Mouse (Mus musculus): ENCODE data around the gene 2610318N02Rik. TPM values are rescaled to one million over a fixed set of nuclear protein-coding genes. Genes with fewer than 3 reads are reported as not detected.
"Not testable (repeated sequence)": the region's sequence is repeated elsewhere in the genome, so short reads cannot be mapped to it uniquely, and the experiment has no call there.

Gene 2610318N02Rik
- 16.9 and 17.5 TPM in 2 replicates for polyA plus RNA-seq (2015; fragmentation: Nextera tagmentation; extraction: Ambion mirVana)

GRCm38 (mm10) chr16:17124871-17125520 is at the start of gene 2610318N02Rik:
TSS of gene 2610318N02Rik (minus strand) at chr16:17125167.
- peak within 1 kb of the TSS; percentile 58 for H3K4me2 ChIP-seq (ENCODE audit: low read length)
- H3K36me3 ChIP-seq (ENCODE audit: insufficient read depth, low read length) = no peaks in the 10 kb centered on the region
- ATAC-seq (replicated peaks; ENCODE audit: low FRiP score, low read depth) = peak; percentile 93
- WGBS = under 1% methylated on average over 25 of the region's 25 CpGs
- DNase-seq (ENCODE audit: low spot score) = peak; percentile 92
- H3K9me3 ChIP-seq (replicated peaks; ENCODE audit: low read length) = no peaks in the 10 kb centered on the region
- peaks cover 6% of the 10 kb centered on the region; the same call in 1 of the 2 replicates for H3K4me1 ChIP-seq (replicated peaks; ENCODE audit: insufficient read depth, low read length)
- 0 out of 2 replicates have a peak, but pooled peaks have one; percentile 1 for TF ChIP-seq CTCF (IDR thresholded peaks at IDR 0.05; ENCODE audit: low read depth)
- peak within 1 kb of the TSS; percentile 38 for H3K4me3 ChIP-seq (replicated peaks; ENCODE audit: low read depth, low read length)
- peak within 1 kb of the TSS; percentile 1; the same call in 1 of the 2 replicates for H3K27ac ChIP-seq
- H3K9ac ChIP-seq (ENCODE audit: low read depth, low read length) = peak within 1 kb of the TSS; percentile 51
- no peaks in the 10 kb centered on the region for H3K27me3 ChIP-seq (ENCODE audit: insufficient read depth, low read length)

DNA sequence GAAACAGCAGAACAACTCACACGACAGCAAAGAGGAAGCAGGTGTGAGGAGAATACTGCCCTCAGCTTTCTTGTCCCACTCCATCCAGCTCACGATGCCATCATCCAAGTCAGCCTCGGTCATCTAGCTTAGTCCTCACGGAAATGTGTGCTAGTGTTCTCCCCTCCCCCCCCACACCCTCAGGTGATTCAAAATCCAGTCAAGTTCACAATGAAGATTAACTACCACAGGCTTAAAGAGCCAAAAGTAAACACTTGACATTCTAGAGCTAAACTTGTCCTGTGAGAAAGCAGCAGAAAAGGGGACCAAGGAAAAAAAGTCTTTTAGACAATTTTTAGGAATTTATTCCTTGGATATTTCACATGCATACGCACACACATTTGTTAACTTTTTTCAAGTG is 43.1 kb upstream of the 2610318N02Rik start:
- H3K36me3 ChIP-seq (ENCODE audit: insufficient read depth, low read length) = peaks cover 18% of the 10 kb centered on the region
- no peak overlapping the region for H3K4me3 ChIP-seq (replicated peaks; ENCODE audit: low read depth, low read length)
- 83% methylated on average over 5 of the region's 5 CpGs for WGBS

DNA sequence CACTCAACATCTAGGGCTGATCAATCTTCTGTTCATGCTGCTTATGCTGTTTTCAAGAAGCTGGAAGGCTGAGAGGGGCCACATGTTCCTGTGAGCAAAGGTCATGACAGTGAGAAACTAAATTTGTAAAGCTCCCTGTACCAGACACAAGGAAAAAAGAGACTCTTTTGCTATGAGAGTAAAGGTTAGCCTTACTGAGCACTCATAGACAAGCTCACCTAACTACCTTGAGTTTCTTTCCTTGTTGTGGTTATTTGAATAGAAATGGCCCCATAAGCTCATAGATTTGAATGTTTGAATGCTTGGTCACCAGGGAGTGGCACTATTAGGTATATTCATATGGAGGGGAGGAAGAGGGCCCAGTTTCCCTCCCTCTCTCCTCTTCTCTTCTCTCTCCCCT is 42.2 kb upstream of the 2610318N02Rik start:
- H3K27ac ChIP-seq = no peak overlapping the region
- H3K36me3 ChIP-seq (ENCODE audit: insufficient read depth, low read length) = peaks cover 11% of the 10 kb centered on the region; the same call in 1 of the 2 replicates
- TF ChIP-seq CTCF (IDR thresholded peaks at IDR 0.05; ENCODE audit: low read depth) = no peak
- DNase-seq (ENCODE audit: low spot score) = no peak
- no peaks in the 10 kb centered on the region for H3K9me3 ChIP-seq (replicated peaks; ENCODE audit: low read length)
- no peak for ATAC-seq (replicated peaks; ENCODE audit: low FRiP score, low read depth)
- H3K27me3 ChIP-seq (ENCODE audit: insufficient read depth, low read length) = no peaks in the 10 kb centered on the region
- no peak overlapping the region for H3K9ac ChIP-seq (ENCODE audit: low read depth, low read length)
- H3K4me2 ChIP-seq (ENCODE audit: low read length) = no peak overlapping the region
- no peaks in the 10 kb centered on the region for H3K4me1 ChIP-seq (replicated peaks; ENCODE audit: insufficient read depth, low read length)
- no peak overlapping the region for H3K4me3 ChIP-seq (replicated peaks; ENCODE audit: low read depth, low read length)

More for the DNA sequence above, 43.1 kb upstream of the 2610318N02Rik start:
- TF ChIP-seq CTCF (IDR thresholded peaks at IDR 0.05; ENCODE audit: low read depth) = no peak
- ATAC-seq (replicated peaks; ENCODE audit: low FRiP score, low read depth) (no peak), DNase-seq (ENCODE audit: low spot score) (no peak)
- Histone ChIP-seq H3K4me2 (ENCODE audit: low read length) (no peak overlapping the region), H3K9me3 (replicated peaks; ENCODE audit: low read length) (no peaks in the 10 kb centered on the region), H3K27ac (no peak overlapping the region), H3K4me1 (replicated peaks; ENCODE audit: insufficient read depth, low read length) (no peaks in the 10 kb centered on the region), H3K27me3 (ENCODE audit: insufficient read depth, low read length) (no peaks in the 10 kb centered on the region), H3K9ac (ENCODE audit: low read depth, low read length) (no peak overlapping the region)

DNA sequence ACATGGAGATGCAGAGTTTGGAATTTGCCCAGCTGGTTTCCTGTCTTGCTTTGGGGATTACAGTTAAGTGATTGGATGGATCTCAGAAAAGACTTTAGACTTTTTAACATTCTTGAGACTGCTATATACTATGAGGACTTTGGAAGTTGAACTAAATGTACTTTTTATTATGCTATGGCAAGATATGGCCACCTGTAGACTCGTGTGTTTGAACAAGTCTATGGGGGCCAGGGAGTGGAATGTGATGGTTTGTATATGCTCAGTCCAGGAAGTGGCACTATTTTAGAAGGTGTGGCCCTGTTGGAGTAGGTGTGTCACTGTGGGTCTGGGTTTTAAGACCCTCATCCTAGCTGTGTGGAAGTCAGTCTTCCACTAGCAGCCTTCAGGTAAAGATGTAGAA is 40.5 kb upstream of the 2610318N02Rik start:
- ATAC-seq (replicated peaks; ENCODE audit: low FRiP score, low read depth); H3K27me3 ChIP-seq (ENCODE audit: insufficient read depth, low read length); H3K4me3 ChIP-seq (replicated peaks; ENCODE audit: low read depth, low read length); H3K4me1 ChIP-seq (replicated peaks; ENCODE audit: insufficient read depth, low read length); H3K4me2 ChIP-seq (ENCODE audit: low read length); H3K27ac ChIP-seq; H3K36me3 ChIP-seq (ENCODE audit: insufficient read depth, low read length); H3K9ac ChIP-seq (ENCODE audit: low read depth, low read length); DNase-seq (ENCODE audit: low spot score); H3K9me3 ChIP-seq (replicated peaks; ENCODE audit: low read length): not testable (repeated sequence)
- WGBS = 91% methylated on average over 1 of the region's 1 CpGs

DNA sequence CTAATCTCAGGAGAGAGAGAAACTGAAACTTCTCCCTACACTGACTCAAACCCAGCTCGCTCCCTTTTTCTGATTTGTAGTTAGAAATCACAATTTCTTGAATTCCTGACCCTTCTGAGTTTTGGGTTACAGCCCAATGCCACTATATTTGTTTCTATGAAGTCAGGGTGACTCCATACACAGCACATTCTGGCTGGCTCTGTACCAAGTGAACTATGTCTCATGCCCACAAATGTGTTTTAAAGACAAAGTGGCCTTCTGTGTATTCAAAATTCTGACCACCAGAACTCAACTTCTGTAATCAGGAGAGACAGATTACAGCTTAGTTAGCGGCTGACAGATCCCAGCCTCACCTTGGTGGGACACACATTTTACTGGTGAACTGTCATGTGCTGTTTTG is 29.4 kb upstream of the 2610318N02Rik start:
- no peak overlapping the region for H3K4me2 ChIP-seq (ENCODE audit: low read length)
- H3K4me3 ChIP-seq (replicated peaks; ENCODE audit: low read depth, low read length) = no peak overlapping the region
- H3K27me3 ChIP-seq (ENCODE audit: insufficient read depth, low read length) = no peaks in the 10 kb centered on the region
- H3K36me3 ChIP-seq (ENCODE audit: insufficient read depth, low read length) = peaks cover 34% of the 10 kb centered on the region
- H3K27ac ChIP-seq = no peak overlapping the region
- no peak for TF ChIP-seq CTCF (IDR thresholded peaks at IDR 0.05; ENCODE audit: low read depth)
- ATAC-seq (replicated peaks; ENCODE audit: low FRiP score, low read depth) (no peak), DNase-seq (ENCODE audit: low spot score) (no peak)
- WGBS = 94% methylated on average over 2 of the region's 2 CpGs
- no peak overlapping the region for H3K9ac ChIP-seq (ENCODE audit: low read depth, low read length)
- no peaks in the 10 kb centered on the region for H3K4me1 ChIP-seq (replicated peaks; ENCODE audit: insufficient read depth, low read length)
- H3K9me3 ChIP-seq (replicated peaks; ENCODE audit: low read length) = no peaks in the 10 kb centered on the region

DNA sequence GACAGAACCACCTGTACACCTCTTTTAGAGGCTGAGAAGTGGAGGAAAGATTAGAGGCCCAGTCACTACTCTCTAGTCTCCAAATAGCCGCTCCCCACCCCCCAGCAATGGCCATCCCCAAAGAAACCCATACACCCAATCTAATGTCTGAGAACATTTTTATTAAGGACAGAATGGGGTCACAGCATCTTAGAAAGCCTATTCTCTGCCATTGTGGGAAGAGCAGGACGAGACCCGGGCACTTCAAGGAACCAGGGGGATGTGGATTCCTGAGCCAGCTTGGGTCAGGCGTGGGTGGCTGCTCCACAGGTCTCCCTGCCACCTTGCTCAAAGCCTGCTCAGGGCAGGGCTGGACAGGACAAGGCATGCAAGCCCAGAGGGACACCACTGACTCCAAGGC is 26.9 kb upstream of the 2610318N02Rik start:
- no peak for DNase-seq (ENCODE audit: low spot score)

More for the DNA sequence above, 26.9 kb upstream of the 2610318N02Rik start:
- no peaks in the 10 kb centered on the region for H3K9me3 ChIP-seq (replicated peaks; ENCODE audit: low read length)
- WGBS = 97% methylated on average over 4 of the region's 4 CpGs
- H3K36me3 ChIP-seq (ENCODE audit: insufficient read depth, low read length) = peaks cover 31% of the 10 kb centered on the region
- H3K27me3 ChIP-seq (ENCODE audit: insufficient read depth, low read length) = no peaks in the 10 kb centered on the region
- TF ChIP-seq CTCF (IDR thresholded peaks at IDR 0.05; ENCODE audit: low read depth) = no peak
- no peak overlapping the region for H3K4me3 ChIP-seq (replicated peaks; ENCODE audit: low read depth, low read length)
- ATAC-seq (replicated peaks; ENCODE audit: low FRiP score, low read depth) = no peak
- H3K4me1 ChIP-seq (replicated peaks; ENCODE audit: insufficient read depth, low read length) = peaks cover 13% of the 10 kb centered on the region
- no peak overlapping the region for H3K9ac ChIP-seq (ENCODE audit: low read depth, low read length)
- H3K4me2 ChIP-seq (ENCODE audit: low read length) = no peak overlapping the region
- no peak overlapping the region for H3K27ac ChIP-seq
